Mouse (Mus musculus): Measurements from ENCODE around the gene Lhx5. TPM values are rescaled to one million over a fixed set of nuclear protein-coding genes. Genes with fewer than 3 reads are reported as not detected.

Lhx5 gene
- total and polyA plus RNA-seq, 2 experiments from 2014 or later, result not detected

DNA sequence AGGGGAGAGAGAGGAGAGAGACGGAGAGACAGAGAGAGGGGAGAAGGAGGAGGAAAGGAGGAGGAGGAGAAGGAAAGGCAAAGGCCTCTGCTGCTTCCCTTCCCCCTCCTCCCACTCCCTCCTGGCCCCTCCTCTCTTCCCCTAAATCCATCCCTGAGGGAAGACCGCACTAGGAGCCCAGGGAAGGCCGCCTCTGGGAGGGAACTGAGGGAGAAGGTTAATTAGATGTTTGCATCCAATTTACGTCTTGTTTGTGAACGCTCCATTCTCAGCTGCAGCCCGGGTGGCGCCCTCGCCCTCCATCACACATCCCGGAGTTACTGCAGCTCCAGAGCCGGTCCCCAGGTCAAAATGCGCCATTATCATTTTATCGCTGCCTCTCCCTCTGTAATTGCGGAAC lies 33.5 kb upstream of the Lhx5 start:
- H3K4me1 ChIP-seq (ENCODE audit: control insufficient read depth, insufficient read depth), result no peaks in the 10 kb centered on the region
- DNase-seq (ENCODE audit: low spot score), result no peak
- 4% methylated on average over 13 of the region's 13 CpGs for WGBS
- ATAC-seq (ENCODE audit: insufficient read depth, low read depth), result no peak
- no peak overlapping the region for H3K9ac ChIP-seq (replicated peaks; ENCODE audit: low read depth, low read length)
- no peak overlapping the region for H3K4me2 ChIP-seq (ENCODE audit: low read depth, low read length)
- H3K4me3 ChIP-seq (ENCODE audit: low read depth, low read length), result no peak overlapping the region
- no peak overlapping the region for H3K27ac ChIP-seq (ENCODE audit: low read depth)
- H3K9me3 ChIP-seq (replicated peaks; ENCODE audit: control insufficient read depth, low read length), result no peaks in the 10 kb centered on the region
- H3K27me3 ChIP-seq (ENCODE audit: control insufficient read depth, insufficient read depth, low read length), result peaks cover 62% of the 10 kb centered on the region
- TF ChIP-seq EP300 (IDR thresholded peaks at IDR 0.05; ENCODE audit: low read depth) (no peak), CTCF (IDR thresholded peaks at IDR 0.05; ENCODE audit: low read depth) (no peak)
- H3K36me3 ChIP-seq (replicated peaks; ENCODE audit: control insufficient read depth, insufficient read depth, low read length), result no peaks in the 10 kb centered on the region

DNA sequence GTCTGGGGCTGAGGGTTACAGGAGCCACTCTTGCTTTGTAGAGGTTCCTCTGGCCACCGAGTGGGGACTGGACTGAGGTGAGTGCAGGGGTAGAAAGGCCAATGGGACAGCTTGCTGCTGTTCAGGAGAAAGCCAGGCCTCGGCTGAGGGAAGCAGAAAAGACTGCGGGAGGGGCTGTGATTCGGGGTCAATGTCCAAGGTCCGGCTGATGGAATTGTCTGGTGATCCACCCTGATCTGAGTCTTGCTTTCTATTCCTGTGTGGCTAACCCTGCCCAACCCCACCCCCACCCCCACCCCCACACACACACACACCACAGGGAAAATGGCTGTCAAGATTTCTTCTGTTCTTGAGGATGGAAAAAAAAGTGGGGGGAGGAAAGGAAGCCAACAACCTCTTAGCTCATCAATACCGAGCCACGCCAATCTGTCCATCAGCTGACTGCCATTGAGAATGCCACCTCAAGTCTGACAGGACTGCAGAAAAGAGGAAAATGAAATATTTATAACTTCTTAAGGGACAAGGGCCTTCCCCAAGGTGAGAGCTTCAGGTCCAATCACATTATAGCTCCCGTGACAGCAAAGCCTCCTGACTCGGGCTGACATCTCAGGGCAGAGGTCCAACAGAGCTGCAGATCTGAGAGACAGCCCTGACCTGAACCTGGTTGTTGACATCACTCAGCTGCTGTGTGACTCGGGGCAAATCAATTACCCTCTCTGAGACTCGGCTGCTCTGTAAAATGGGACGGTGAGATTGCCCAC lies 26.5 kb upstream of the Lhx5 start:
- TF ChIP-seq CTCF (IDR thresholded peaks at IDR 0.05; ENCODE audit: low read depth) (no peak), EP300 (IDR thresholded peaks at IDR 0.05; ENCODE audit: low read depth) (no peak)
- no peaks in the 10 kb centered on the region for H3K9me3 ChIP-seq (replicated peaks; ENCODE audit: control insufficient read depth, low read length)
- DNase-seq (ENCODE audit: low spot score) (no peak), ATAC-seq (ENCODE audit: insufficient read depth, low read depth) (no peak)
- H3K9ac ChIP-seq (replicated peaks; ENCODE audit: low read depth, low read length), result no peak overlapping the region
- 66% methylated on average over 12 of the region's 12 CpGs for WGBS
- H3K36me3 ChIP-seq (replicated peaks; ENCODE audit: control insufficient read depth, insufficient read depth, low read length), result no peaks in the 10 kb centered on the region
- H3K27ac ChIP-seq (ENCODE audit: low read depth), result no peak overlapping the region
- peaks cover 35% of the 10 kb centered on the region for H3K27me3 ChIP-seq (ENCODE audit: control insufficient read depth, insufficient read depth, low read length)
- no peaks in the 10 kb centered on the region for H3K4me1 ChIP-seq (ENCODE audit: control insufficient read depth, insufficient read depth)
- H3K4me2 ChIP-seq (ENCODE audit: low read depth, low read length), result no peak overlapping the region
- H3K4me3 ChIP-seq (ENCODE audit: low read depth, low read length), result no peak overlapping the region

GRCm38 (mm10) chr5:120408933-120409332 lies 22.6 kb upstream of the Lhx5 start:
- H3K9me3 ChIP-seq (replicated peaks; ENCODE audit: control insufficient read depth, low read length), result 0 out of 2 replicates have a peak, but pooled peaks cover 7% of the 10 kb centered on the region
- DNase-seq (ENCODE audit: low spot score) (no peak), ATAC-seq (ENCODE audit: insufficient read depth, low read depth) (no peak)
- no peaks in the 10 kb centered on the region for H3K4me1 ChIP-seq (ENCODE audit: control insufficient read depth, insufficient read depth)
- WGBS, result 72% methylated on average over 14 of the region's 14 CpGs
- H3K9ac ChIP-seq (replicated peaks; ENCODE audit: low read depth, low read length), result no peak overlapping the region
- no peak overlapping the region for H3K4me3 ChIP-seq (ENCODE audit: low read depth, low read length)
- TF ChIP-seq EP300 (IDR thresholded peaks at IDR 0.05; ENCODE audit: low read depth) (no peak), CTCF (IDR thresholded peaks at IDR 0.05; ENCODE audit: low read depth) (no peak)
- H3K4me2 ChIP-seq (ENCODE audit: low read depth, low read length), result no peak overlapping the region
- H3K27ac ChIP-seq (ENCODE audit: low read depth), result no peak overlapping the region
- no peaks in the 10 kb centered on the region for H3K36me3 ChIP-seq (replicated peaks; ENCODE audit: control insufficient read depth, insufficient read depth, low read length)
- peaks cover 33% of the 10 kb centered on the region for H3K27me3 ChIP-seq (ENCODE audit: control insufficient read depth, insufficient read depth, low read length)

GRCm38 (mm10) chr5:120409385-120410378 lies 21.8 kb upstream of the Lhx5 start:
- no peak overlapping the region; the same call in 1 of the 2 replicates for H3K4me3 ChIP-seq (ENCODE audit: low read depth, low read length)
- DNase-seq (ENCODE audit: low spot score) (no peak), ATAC-seq (ENCODE audit: insufficient read depth, low read depth) (no peak)
- peaks cover 35% of the 10 kb centered on the region for H3K27me3 ChIP-seq (ENCODE audit: control insufficient read depth, insufficient read depth, low read length)
- no peak overlapping the region for H3K9ac ChIP-seq (replicated peaks; ENCODE audit: low read depth, low read length)
- H3K9me3 ChIP-seq (replicated peaks; ENCODE audit: control insufficient read depth, low read length), result 0 out of 2 replicates have a peak, but pooled peaks cover 7% of the 10 kb centered on the region
- no peak overlapping the region for H3K27ac ChIP-seq (ENCODE audit: low read depth)
- no peaks in the 10 kb centered on the region for H3K36me3 ChIP-seq (replicated peaks; ENCODE audit: control insufficient read depth, insufficient read depth, low read length)
- WGBS, result 4% methylated on average over 40 of the region's 41 CpGs
- no peaks in the 10 kb centered on the region for H3K4me1 ChIP-seq (ENCODE audit: control insufficient read depth, insufficient read depth)
- H3K4me2 ChIP-seq (ENCODE audit: low read depth, low read length), result no peak overlapping the region
- no peak for TF ChIP-seq CTCF (IDR thresholded peaks at IDR 0.05; ENCODE audit: low read depth)
- TF ChIP-seq EP300 (IDR thresholded peaks at IDR 0.05; ENCODE audit: low read depth), result no peak

DNA sequence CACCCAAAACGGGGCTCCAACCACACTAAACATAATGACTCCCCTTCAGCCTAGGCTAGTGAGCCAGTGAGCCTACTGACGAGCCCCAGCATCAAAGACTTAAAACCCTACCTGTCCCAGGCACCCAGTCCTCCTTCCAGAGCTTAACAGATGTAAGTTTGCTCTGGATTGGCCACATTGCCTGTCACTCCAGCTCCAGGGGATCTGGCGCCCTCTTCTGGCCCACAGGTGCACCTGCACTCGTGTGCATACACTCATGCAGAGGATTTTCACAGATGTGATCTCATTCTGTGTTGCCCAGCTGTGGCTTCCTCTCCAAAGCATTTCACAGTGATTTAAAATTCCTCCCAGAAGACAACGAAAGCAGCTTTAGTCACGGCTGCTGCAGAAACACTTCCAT lies 18.1 kb upstream of the Lhx5 start:
- TF ChIP-seq EP300 (IDR thresholded peaks at IDR 0.05; ENCODE audit: low read depth) (no peak), CTCF (IDR thresholded peaks at IDR 0.05; ENCODE audit: low read depth) (no peak)
- WGBS, result 65% methylated on average over 6 of the region's 6 CpGs
- Histone ChIP-seq H3K9me3 (replicated peaks; ENCODE audit: control insufficient read depth, low read length) (0 out of 2 replicates have a peak, but pooled peaks cover 7% of the 10 kb centered on the region), H3K4me2 (ENCODE audit: low read depth, low read length) (no peak overlapping the region), H3K9ac (replicated peaks; ENCODE audit: low read depth, low read length) (no peak overlapping the region), H3K27ac (ENCODE audit: low read depth) (no peak overlapping the region), H3K4me3 (ENCODE audit: low read depth, low read length) (no peak overlapping the region), H3K27me3 (ENCODE audit: control insufficient read depth, insufficient read depth, low read length) (peaks cover 37% of the 10 kb centered on the region), H3K36me3 (replicated peaks; ENCODE audit: control insufficient read depth, insufficient read depth, low read length) (no peaks in the 10 kb centered on the region), H3K4me1 (ENCODE audit: control insufficient read depth, insufficient read depth) (no peaks in the 10 kb centered on the region)
- ATAC-seq (ENCODE audit: insufficient read depth, low read depth) (no peak), DNase-seq (ENCODE audit: low spot score) (no peak)

Data from heart, postnatal 0 days (tissue).